Comparison of ENCODE assay signal across 10 mouse cellular contexts in the genomic region with DNA sequence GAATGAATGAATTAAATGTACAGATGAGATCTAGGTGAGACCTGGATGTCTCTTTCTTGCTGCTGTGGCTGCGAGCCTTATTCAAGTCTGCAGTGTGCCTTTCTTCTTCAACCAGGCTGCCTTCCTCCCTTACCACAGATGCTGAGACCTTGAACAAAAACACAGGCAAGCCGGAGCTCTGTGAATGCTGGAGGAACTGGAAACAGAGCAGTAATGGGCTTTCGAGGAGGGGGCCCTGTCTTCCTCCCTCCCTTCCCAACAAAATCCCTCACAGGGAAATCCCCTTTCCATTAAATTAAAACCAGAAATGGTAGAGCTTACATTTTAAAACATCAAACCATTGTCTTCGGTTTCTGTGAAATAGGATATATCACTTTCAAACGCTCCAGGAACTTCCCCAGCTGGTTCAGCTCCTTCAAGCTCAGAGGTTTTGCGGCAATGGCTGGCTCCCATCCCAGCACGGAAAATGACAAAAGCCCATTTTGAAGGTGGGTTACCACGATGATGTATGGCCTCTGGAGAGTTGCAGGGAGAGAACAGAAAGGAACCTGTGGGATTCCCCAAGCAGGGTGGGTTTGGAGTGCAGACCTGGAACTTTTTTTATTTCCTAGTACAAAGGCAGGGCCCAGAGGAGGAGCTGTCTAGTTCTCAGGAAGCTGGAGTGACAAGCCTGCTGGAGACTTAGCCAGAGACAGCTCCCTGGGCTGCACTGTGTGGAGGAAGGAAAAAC. TPM values are rescaled to one million over a fixed set of nuclear protein-coding genes. Genes with fewer than 3 reads are reported as not detected.
DNase-seq lines count a peak whose midpoint lies in the region; ATAC-seq and TF ChIP-seq lines count a peak whose summit lies in the region.
"Had no signal": no experiment of that assay in that cellular context is flagged by ENCODE, and none has a peak within 500 bp of the region (broad histone marks: within the 10 kb centered on the region; RNA-seq: fewer than 3 reads in every experiment).

No protein-coding gene starts in this region.

- no peaks in the 10 kb centered on the region for H3K36me3 ChIP-seq in forebrain, embryonic 10.5 days (replicated peaks)
- H3K36me3 ChIP-seq in forebrain, embryonic 13.5 days (ENCODE audit: poor library complexity, severe bottlenecking), result no peaks in the 10 kb centered on the region
- H3K36me3 ChIP-seq in intestine, embryonic 14.5 days (ENCODE audit: control insufficient read depth, insufficient read depth, low read length), result no peaks in the 10 kb centered on the region

- no peak overlapping the region for H3K9ac ChIP-seq in forebrain, embryonic 13.5 days
- H3K9ac ChIP-seq in intestine, embryonic 14.5 days (ENCODE audit: low read length), result no peak overlapping the region

- WGBS in forebrain, embryonic 10.5 days, result 59% methylated on average over 8 of the region's 8 CpGs
- 66% methylated on average over 8 of the region's 8 CpGs for WGBS in forebrain, embryonic 13.5 days
- 37% methylated on average over 8 of the region's 8 CpGs for WGBS in intestine, embryonic 14.5 days
- WGBS in lung, adult 2 months, result 27% methylated on average over 8 of the region's 8 CpGs

- TF ChIP-seq CTCF in brain, embryonic 14.5 days (IDR thresholded peaks at IDR 0.05; ENCODE audit: borderline replicate concordance, extremely low read depth, insufficient read depth, insufficient read length), result no peak
- TF ChIP-seq CTCF in lung, adult 2 months (IDR thresholded peaks at IDR 0.05; ENCODE audit: insufficient read depth, low read length), result no peak

- no peak for ATAC-seq in forebrain, embryonic 13.5 days
- ATAC-seq in intestine, embryonic 14.5 days (replicated peaks; ENCODE audit: low FRiP score, low TSS enrichment, low read depth), result peak; percentile 36

- H3K4me1 ChIP-seq in forebrain, embryonic 10.5 days, result peaks cover 6% of the 10 kb centered on the region; the same call in 1 of the 2 replicates
- no peaks in the 10 kb centered on the region for H3K4me1 ChIP-seq in forebrain, embryonic 13.5 days
- H3K4me1 ChIP-seq in intestine, embryonic 14.5 days (replicated peaks; ENCODE audit: control insufficient read depth, insufficient read depth, low read length), result peaks cover 12% of the 10 kb centered on the region; the same call in 1 of the 2 replicates
- no peaks in the 10 kb centered on the region for H3K4me1 ChIP-seq in lung, adult 2 months (ENCODE audit: control insufficient read depth, insufficient read depth, low read length)

- no peaks in the 10 kb centered on the region for H3K9me3 ChIP-seq in forebrain, embryonic 10.5 days
- no peaks in the 10 kb centered on the region for H3K9me3 ChIP-seq in forebrain, embryonic 13.5 days (replicated peaks)
- H3K9me3 ChIP-seq in intestine, embryonic 14.5 days (ENCODE audit: control insufficient read depth, low read length), result no peaks in the 10 kb centered on the region

- peak overlapping the region; percentile 53; the same call in 1 of the 2 replicates for H3K27ac ChIP-seq in forebrain, embryonic 10.5 days
- H3K27ac ChIP-seq in forebrain, embryonic 13.5 days, result no peak overlapping the region
- peak overlapping the region; percentile 62 for H3K27ac ChIP-seq in intestine, embryonic 14.5 days (ENCODE audit: low read depth)
- H3K27ac ChIP-seq: macrophage had no signal

- H3K4me3 ChIP-seq in forebrain, embryonic 10.5 days, result no peak overlapping the region
- H3K4me3 ChIP-seq in forebrain, embryonic 13.5 days, result no peak overlapping the region
- no peak overlapping the region for H3K4me3 ChIP-seq in intestine, embryonic 14.5 days (ENCODE audit: low read depth, low read length)
- H3K4me3 ChIP-seq in lung, adult 2 months (replicated peaks; ENCODE audit: extremely low read depth, low read depth, low read length), result no peak overlapping the region

- no peak for DNase-seq in forebrain, embryonic 10.5 days (ENCODE audit: extremely low spot score, low spot score)
- peak; percentile 40 for DNase-seq in brain, embryonic 14.5 days (ENCODE audit: low read depth)
- DNase-seq in intestine, embryonic 14.5 days (ENCODE audit: low spot score), result peak; percentile 57
- peak; percentile 4 for DNase-seq in lung, adult 2 months
- no peak for DNase-seq in thymus, adult 18-20 months
- DNase-seq in cerebellum, adult 9-11 months, result no peak
- DNase-seq in spleen, postnatal 4 days (ENCODE audit: low spot score in 2 of 2), result no peak
- DNase-seq: spleen, adult 18-20 months had no signal

- no peaks in the 10 kb centered on the region for H3K27me3 ChIP-seq in forebrain, embryonic 10.5 days (ENCODE audit: poor library complexity, severe bottlenecking)
- H3K27me3 ChIP-seq in forebrain, embryonic 13.5 days, result no peaks in the 10 kb centered on the region
- H3K27me3 ChIP-seq in intestine, embryonic 14.5 days (replicated peaks; ENCODE audit: control insufficient read depth, insufficient read depth, low read length), result no peaks in the 10 kb centered on the region

- no peak for TF ChIP-seq POLR2A in brain, embryonic 14.5 days (IDR thresholded peaks at IDR 0.05; ENCODE audit: borderline replicate concordance, extremely low read depth, insufficient read depth, insufficient read length, poor library complexity, severe bottlenecking)
- TF ChIP-seq POLR2A in lung, adult 2 months (IDR thresholded peaks at IDR 0.05; ENCODE audit: borderline replicate concordance, extremely low read depth, low read depth, low read length), result no peak

- H3K4me2 ChIP-seq in forebrain, embryonic 13.5 days, result no peak overlapping the region
- no peak overlapping the region for H3K4me2 ChIP-seq in intestine, embryonic 14.5 days (ENCODE audit: low read length)

RNA-seq across cellular contexts. Expression of gene Actbl2, which starts 44.0 kb away (rescaled TPM):
- polyA plus RNA-seq in forebrain, embryonic 10.5 days (2016; fragmentation: Nextera tagmentation; extraction: Ambion mirVana), result not detected in 2 replicates
- not detected in 2 replicates for polyA plus RNA-seq in forebrain, embryonic 13.5 days (2015; fragmentation: Nextera tagmentation; extraction: Ambion mirVana)
- polyA plus RNA-seq in brain, embryonic 14.5 days (2012; rRNA removed), result 0.03 TPM in 1 of 2 replicates, not detected in the other
- not detected in 2 replicates for polyA plus RNA-seq in intestine, embryonic 14.5 days (2014; fragmentation: Nextera tagmentation; extraction: Ambion mirVana)
- not detected in 2 replicates for polyA plus RNA-seq in lung, adult 2 months (2012; rRNA removed)
- polyA plus RNA-seq: macrophage had no signal

Comparison
In these comparisons a context has a peak if more than half of its experiments do, and no peak if none do; other contexts are left out.
1. DNase-seq: peak in brain, embryonic 14.5 days (single experiment), intestine, embryonic 14.5 days (single experiment) and lung, adult 2 months (single experiment); none in forebrain, embryonic 10.5 days (single experiment), thymus, adult 18-20 months (0 of 2), cerebellum, adult 9-11 months (single experiment) and spleen, postnatal 4 days (0 of 2).